Mouse (Mus musculus) ES-Bruce4 (cell line): ENCODE measurements around the gene Arhgef17. TPM values are rescaled to one million over a fixed set of nuclear protein-coding genes. Genes with fewer than 3 reads are reported as not detected.

ENCODE experiments used
- H3K27ac ChIP-seq: 2 replicates; pipeline ENCODE4 v1.5.1; 2012; ENCODE audit warnings: low read length, inconsistent platforms; ENCODE audit not compliant: insufficient read depth
- H3K27me3 ChIP-seq: 2 replicates; pipeline ENCODE4 v1.6.1; 2012; ENCODE audit warnings: mild to moderate bottlenecking, low read length, inconsistent platforms; ENCODE audit not compliant: control insufficient read depth, poor library complexity, insufficient read depth, severe bottlenecking
- H3K36me3 ChIP-seq: 2 replicates; pipeline ENCODE4 v1.6.1; 2012; ENCODE audit warnings: inconsistent platforms, mild to moderate bottlenecking, low read length, moderate library complexity; ENCODE audit not compliant: control insufficient read depth, poor library complexity, insufficient read depth, severe bottlenecking
- H3K4me1 ChIP-seq: one replicate; pipeline ENCODE4 v1.8.1; 2011; ENCODE audit warnings: low read length; ENCODE audit not compliant: control insufficient read depth, insufficient read depth
- H3K4me3 ChIP-seq: 2 replicates; pipeline ENCODE4 v1.5.1; 2011; ENCODE audit warnings: low read depth, mild to moderate bottlenecking, low read length
- H3K9ac ChIP-seq: 2 replicates; pipeline ENCODE4 v1.6.1; 2012; ENCODE audit warnings: low read depth, mild to moderate bottlenecking, inconsistent platforms; ENCODE audit not compliant: poor library complexity, severe bottlenecking
- H3K9me3 ChIP-seq: replicated peaks from 2 replicates; pipeline ENCODE4 v1.6.1; 2012; ENCODE audit warnings: mild to moderate bottlenecking, low read length, inconsistent platforms; ENCODE audit not compliant: control insufficient read depth, poor library complexity, insufficient read depth, severe bottlenecking
- CTCF ChIP-seq: IDR thresholded peaks from one replicate; pipeline ENCODE4 v1.8.1; 2011; ENCODE audit warnings: low read depth, low read length
- EP300 ChIP-seq: IDR thresholded peaks from 2 replicates; pipeline ENCODE4 v1.6.1; 2011; ENCODE audit warnings: low read depth, low read length; ENCODE audit not compliant: insufficient read depth
- POLR2A ChIP-seq: IDR thresholded peaks from one replicate; pipeline ENCODE4 v1.8.1; 2011; ENCODE audit warnings: low read length; ENCODE audit not compliant: insufficient read depth
- polyA plus RNA-seq: library from polyadenylated mRNA; stranded (reverse); fragments of >200 nt; gene quantifications from 2 replicates; pipeline ENCODE4 v1.2.4, GENCODE M21; 2011; ENCODE audit warnings: low read depth; ENCODE audit not compliant: missing spikeins, insufficient read depth, insufficient read length

Arhgef17 gene
- polyA plus RNA-seq, result 21.0 and 25.5 TPM in 2 replicates

DNA sequence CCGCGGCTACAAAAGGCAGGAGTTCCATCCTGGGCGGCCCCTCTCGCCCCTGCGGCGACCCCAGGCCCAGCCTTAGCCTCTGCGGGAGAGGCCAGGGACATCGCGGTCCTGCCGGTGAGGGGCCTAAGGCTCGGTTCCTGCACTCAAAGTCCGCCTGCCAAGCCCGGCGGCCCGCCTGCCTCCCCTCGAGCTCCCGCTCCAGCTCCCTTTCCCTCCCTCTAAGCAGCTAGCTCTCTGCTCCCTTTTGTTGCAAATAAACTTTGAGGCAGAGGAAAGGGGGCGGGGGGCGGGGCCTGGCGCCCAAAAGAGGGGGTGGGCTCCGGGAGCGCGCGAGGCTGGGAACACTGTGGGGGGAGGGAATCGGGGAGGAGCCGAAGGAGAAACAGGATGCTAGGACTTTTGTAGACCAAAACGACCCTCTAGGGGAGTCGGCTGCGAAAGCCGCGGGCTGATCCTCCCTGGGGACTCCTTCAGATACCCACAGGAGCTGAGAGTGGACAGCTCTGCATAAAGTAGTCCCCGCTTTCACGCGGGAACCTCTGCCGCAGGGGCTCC lies at the start of gene Arhgef17:
Arhgef17 (minus strand) TSS at position 182 of the 555 bp plus-strand sequence.
- TF ChIP-seq POLR2A (peak; percentile 56), EP300 (no peak), CTCF (no peak)
- Histone ChIP-seq H3K9me3 (no peaks in the 10 kb centered on the region), H3K4me3 (peak within 1 kb of the TSS; percentile 66), H3K27ac (peak within 1 kb of the TSS; percentile 52), H3K27me3 (no peaks in the 10 kb centered on the region), H3K36me3 (no peaks in the 10 kb centered on the region), H3K9ac (peak within 1 kb of the TSS; percentile 95), H3K4me1 (peaks cover 1% of the 10 kb centered on the region)

DNA sequence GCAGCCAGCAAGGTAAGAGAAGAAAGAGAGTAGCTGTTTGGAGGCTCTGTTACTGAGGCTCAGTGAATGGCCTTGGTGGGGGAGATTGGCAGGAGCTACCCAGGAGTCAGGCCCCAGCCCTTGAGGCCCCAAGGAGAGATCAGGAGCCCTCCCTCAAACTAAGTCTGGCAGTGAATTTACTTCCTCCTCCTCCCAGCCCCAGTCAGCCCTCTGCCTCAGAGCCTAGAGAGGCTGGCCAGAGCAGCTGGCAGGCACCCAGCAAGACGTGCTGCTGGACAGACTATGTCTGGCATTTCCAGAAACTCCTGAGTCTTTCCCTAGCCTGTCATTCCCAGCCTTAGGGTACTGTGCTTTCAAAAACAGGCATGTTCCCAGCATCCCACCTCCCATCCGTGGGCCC lies 47.3 kb upstream of the Arhgef17 start:
- Histone ChIP-seq H3K9ac (no peak overlapping the region), H3K27me3 (no peaks in the 10 kb centered on the region), H3K4me3 (no peak overlapping the region), H3K36me3 (no peaks in the 10 kb centered on the region), H3K27ac (no peak overlapping the region), H3K4me1 (peaks cover under 1% of the 10 kb centered on the region), H3K9me3 (no peaks in the 10 kb centered on the region)
- TF ChIP-seq CTCF (no peak), POLR2A (no peak), EP300 (no peak)

- H3K4me1 ChIP-seq, result peaks cover 2% of the 10 kb centered on the region
- H3K9ac ChIP-seq, result no peak overlapping the region
- H3K27me3 ChIP-seq, result no peaks in the 10 kb centered on the region
- TF ChIP-seq POLR2A, result no peak
- no peak for TF ChIP-seq CTCF
- TF ChIP-seq EP300, result no peak
- H3K27ac ChIP-seq, result no peak overlapping the region
- no peak overlapping the region for H3K4me3 ChIP-seq
- no peaks in the 10 kb centered on the region for H3K36me3 ChIP-seq
- H3K9me3 ChIP-seq, result no peaks in the 10 kb centered on the region
Observed at GRCm38 (mm10) chr7:100978171-100978570, 46.3 kb upstream of the Arhgef17 start.

GRCm38 (mm10) chr7:100974135-100974903 lies 42.4 kb upstream of the Arhgef17 start, which contains the start of gene P2ry6:
TSS of gene P2ry6 (minus strand) at chr7:100974649.
- Histone ChIP-seq H3K4me1 (peaks cover 2% of the 10 kb centered on the region), H3K36me3 (no peaks in the 10 kb centered on the region), H3K27me3 (no peaks in the 10 kb centered on the region), H3K4me3 (peak within 1 kb of the TSS; percentile 77), H3K27ac (no peak within 1 kb of the TSS), H3K9ac (peak within 1 kb of the TSS; percentile 66), H3K9me3 (no peaks in the 10 kb centered on the region)
- no peak for TF ChIP-seq EP300
- no peak for TF ChIP-seq CTCF
- no peak for TF ChIP-seq POLR2A

DNA sequence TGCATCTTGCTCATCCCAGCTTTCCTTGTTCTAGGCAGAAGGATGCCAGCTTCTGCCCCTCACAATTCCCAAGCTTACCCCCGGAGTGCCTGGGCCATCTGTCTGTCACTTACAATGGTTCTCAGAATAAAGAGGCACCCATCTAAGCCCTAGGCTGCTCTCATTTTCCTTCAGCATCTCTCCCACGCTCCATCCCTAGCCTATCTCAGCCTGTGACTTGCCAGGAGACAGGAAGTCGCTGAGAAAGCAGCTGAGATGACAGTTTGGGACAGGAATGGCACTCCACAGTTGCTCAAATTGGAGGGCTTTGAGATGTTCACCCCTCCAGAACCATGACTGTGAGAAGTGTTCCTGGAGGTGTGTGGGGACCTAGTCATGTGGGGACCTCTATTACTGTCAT lies 41.0 kb upstream of the Arhgef17 start:
- H3K36me3 ChIP-seq, result no peaks in the 10 kb centered on the region
- no peak overlapping the region for H3K27ac ChIP-seq
- TF ChIP-seq CTCF, result no peak
- no peak for TF ChIP-seq EP300
- TF ChIP-seq POLR2A, result no peak
- no peaks in the 10 kb centered on the region for H3K9me3 ChIP-seq
- H3K27me3 ChIP-seq, result no peaks in the 10 kb centered on the region
- H3K9ac ChIP-seq, result no peak overlapping the region
- H3K4me1 ChIP-seq, result peaks cover 2% of the 10 kb centered on the region
- no peak overlapping the region for H3K4me3 ChIP-seq
